Mouse (Mus musculus): ENCODE data around the gene 2510039O18Rik.

Gene 2510039O18Rik

GRCm38 (mm10) chr4:147993571-147994095 lies 52.9 kb downstream of the 2510039O18Rik start:
- DNase-seq: no peak

GRCm38 (mm10) chr4:147995311-147995710 lies 54.6 kb downstream of the 2510039O18Rik start:
- no peak for DNase-seq

All from cerebellum, adult 8-10 months (tissue).